Mouse (Mus musculus) ES-E14 (cell line): ENCODE measurements around the gene Samd1. TPM values are rescaled to one million over a fixed set of nuclear protein-coding genes. Genes with fewer than 3 reads are reported as not detected.

Experiments
- DNase-seq: peaks from one replicate; pipeline ENCODE4 v3.0.0-alpha.2; 2013; ENCODE audit warnings: low read depth, low spot score
- H3K27ac ChIP-seq: 2 replicates; pipeline ENCODE4 v1.5.1; 2012; ENCODE audit warnings: low read depth, mild to moderate bottlenecking, low read length, moderate library complexity, mixed read lengths; ENCODE audit not compliant: poor library complexity, insufficient read depth, severe bottlenecking
- H3K36me3 ChIP-seq: 2 replicates; pipeline ENCODE4 v1.6.1; 2012; ENCODE audit warnings: mild to moderate bottlenecking, low read length, moderate library complexity, mixed read lengths; ENCODE audit not compliant: control insufficient read depth, poor library complexity, insufficient read depth, severe bottlenecking
- H3K4me1 ChIP-seq, 2 experiments: fragments of 150-350 bp in 1 of 2; sonication (generic) in 1 of 2; 2 replicates each; pipeline ENCODE4 v1.6.1; 2012; ENCODE audit warnings: low read length in 2 of 2, mild to moderate bottlenecking in 1 of 2, mixed read lengths in 1 of 2; ENCODE audit not compliant: control insufficient read depth in 2 of 2, insufficient read depth in 2 of 2, poor library complexity in 1 of 2
- H3K4me3 ChIP-seq, 2 experiments: fragments of 150-350 bp in 1 of 2; sonication (generic) in 1 of 2; 2 replicates each; pipeline ENCODE4 v1.5.1; 2012; ENCODE audit warnings: low read length in 2 of 2, low read depth in 1 of 2, mild to moderate bottlenecking in 1 of 2, mixed read lengths in 1 of 2; ENCODE audit not compliant: insufficient read depth in 1 of 2, poor library complexity in 1 of 2, severe bottlenecking in 1 of 2
- H3K9ac ChIP-seq: 2 replicates; pipeline ENCODE4 v1.6.1; 2012; ENCODE audit warnings: low read depth, mild to moderate bottlenecking, low read length, mixed read lengths; ENCODE audit not compliant: poor library complexity, insufficient read depth, severe bottlenecking
- H3K9me3 ChIP-seq: fragments of 150-350 bp; sonication (generic); 2 replicates; pipeline ENCODE4 v1.6.1; 2012; ENCODE audit warnings: low read depth, mild to moderate bottlenecking, low read length; ENCODE audit not compliant: control insufficient read depth, insufficient read depth
- CHD2 ChIP-seq: IDR thresholded peaks from 2 replicates; pipeline ENCODE4 v1.6.1; 2014; ENCODE audit warnings: mild to moderate bottlenecking, low read depth, low read length, inconsistent platforms
- HCFC1 ChIP-seq: IDR thresholded peaks from 2 replicates; pipeline ENCODE4 v1.6.1; 2012; ENCODE audit warnings: low read length, inconsistent platforms, borderline replicate concordance; ENCODE audit not compliant: insufficient read depth
- MAFK ChIP-seq: IDR thresholded peaks from 2 replicates; pipeline ENCODE4 v1.6.1; 2014; ENCODE audit warnings: mild to moderate bottlenecking, low read depth, low read length, inconsistent platforms; ENCODE audit not compliant: insufficient read depth
- ZC3H11A ChIP-seq: IDR thresholded peaks from 2 replicates; pipeline ENCODE4 v1.6.1; 2012; ENCODE audit warnings: low read depth, mild to moderate bottlenecking, inconsistent platforms, low read length, borderline replicate concordance
- ZNF384 ChIP-seq: IDR thresholded peaks from 2 replicates; pipeline ENCODE4 v1.6.1; 2012; ENCODE audit warnings: low read depth, low read length, inconsistent platforms
- in situ Hi-C, 2 experiments: fragments of 600-800 bp; cut with MboI; formaldehyde crosslinking; loops; one replicate each; pipeline ENCODE4 v1.15.1; 2025; ENCODE audit warnings: low sequenced_read_pairs in 2 of 2, inconsistent platforms in 1 of 2; ENCODE audit not compliant: unreplicated experiment in 2 of 2
- total RNA-seq: library from RNA; depleted of rRNA; stranded (reverse); fragments of 300-350 nt; gene quantifications from 2 replicates; pipeline ENCODE4 v1.2.3, GENCODE M21; 2012

Gene Samd1
- total RNA-seq, 1 experiment: 125 TPM

- Histone ChIP-seq H3K4me1 (peaks cover 9 to 13% of the 10 kb centered on the region in 2 experiments; a peak in 3 of 4 replicates), H3K9ac (no peak overlapping the region), H3K27ac (no peak overlapping the region), H3K4me3 (no peak overlapping the region), H3K9me3 (no peaks in the 10 kb centered on the region), H3K36me3 (no peaks in the 10 kb centered on the region)
- TF ChIP-seq ZNF384 (no peak), CHD2 (no peak), HCFC1 (no peak), MAFK (no peak), ZC3H11A (no peak)
- in situ Hi-C loops: no loop called here
- DNase-seq: peak; percentile 68
These were observed 10.9 kb downstream of the Samd1 start for GRCm38 (mm10) chr8:84008362-84008761.

DNA sequence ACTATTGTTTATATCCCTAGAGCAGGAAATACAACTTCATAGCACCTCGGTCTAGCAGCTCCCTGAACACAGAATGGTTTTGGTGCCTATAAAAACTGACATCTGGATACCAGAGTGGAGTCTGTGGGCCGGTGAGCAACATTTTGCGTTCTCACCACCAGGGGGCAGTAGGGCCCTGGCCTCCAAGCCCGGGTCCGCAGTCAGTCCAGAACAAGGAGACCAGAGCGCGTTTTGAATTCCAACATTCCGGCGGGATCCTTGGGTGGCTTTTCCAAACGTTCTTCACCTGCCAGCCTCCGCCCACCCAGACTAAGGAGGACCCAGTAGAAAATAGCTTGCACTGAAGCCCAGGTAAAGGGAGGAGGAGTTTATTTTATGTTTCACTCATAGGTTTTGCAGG lies 12.4 kb downstream of the Samd1 start:
- Histone ChIP-seq H3K36me3 (no peaks in the 10 kb centered on the region), H3K4me1 (peaks cover 7 to 9% of the 10 kb centered on the region in 2 experiments; a peak in 3 of 4 replicates), H3K9ac (no peak overlapping the region), H3K4me3 (peak overlapping the region; percentile 72 to 79), H3K27ac (no peak overlapping the region), H3K9me3 (no peaks in the 10 kb centered on the region)
- DNase-seq: peak; percentile 83
- TF ChIP-seq ZC3H11A (peak; percentile 46; the same call in 1 of the 2 replicates), CHD2 (no peak)
- in situ Hi-C loops: loop anchor here in 1 of 2 experiments (10.0 kb wide), 1 partner anchor 345 kb away; no protein-coding TSS in a partner anchor

GRCm38 (mm10) chr8:84010625-84011611 lies 13.4 kb downstream of the Samd1 start:
- no peaks in the 10 kb centered on the region for H3K36me3 ChIP-seq
- no peak for DNase-seq
- TF ChIP-seq ZC3H11A (no peak), ZNF384 (no peak), CHD2 (no peak), HCFC1 (no peak), MAFK (no peak)
- in situ Hi-C loops: loop anchor here in 1 of 2 experiments (10.0 kb wide), 1 partner anchor 344 kb away; no protein-coding TSS in a partner anchor
- H3K4me3 ChIP-seq: peak overlapping the region; percentile 72 to 79
- peak overlapping the region; percentile 68 for H3K9ac ChIP-seq
- H3K4me1 ChIP-seq: peaks cover 6 to 7% of the 10 kb centered on the region in 2 experiments; a peak in 3 of 4 replicates
- no peak overlapping the region for H3K27ac ChIP-seq
- H3K9me3 ChIP-seq: no peaks in the 10 kb centered on the region

- H3K27ac ChIP-seq: no peak within 1 kb of the TSS
- TF ChIP-seq CHD2 (no peak), ZNF384 (peak; percentile 89), ZC3H11A (no peak)
- peak within 1 kb of the TSS; percentile 72 to 79 for H3K4me3 ChIP-seq
- H3K36me3 ChIP-seq: no peaks in the 10 kb centered on the region
- in situ Hi-C loops: loop anchor here in 1 of 2 experiments (10.0 kb wide), 1 partner anchor 343 kb away; no protein-coding TSS in a partner anchor
- H3K4me1 ChIP-seq: peaks cover 6 to 7% of the 10 kb centered on the region in 2 experiments; a peak in 3 of 4 replicates
- no peaks in the 10 kb centered on the region for H3K9me3 ChIP-seq
- H3K9ac ChIP-seq: peak within 1 kb of the TSS; percentile 68
- DNase-seq: no peak
These were observed 14.4 kb downstream of the Samd1 start, which contains the start of gene 2210011C24Rik for GRCm38 (mm10) chr8:84011705-84012498. Gene 2210011C24Rik, minus strand, starts transcription at chr8:84012171.
